Mouse (Mus musculus) gastrocnemius, postnatal 14 days (tissue): ENCODE data around the gene Itgb7. TPM values are rescaled to one million over a fixed set of nuclear protein-coding genes. Genes with fewer than 3 reads are reported as not detected.
A peak's percentile ranks its signal among the peaks of the same experiment; 100 is the strongest.

Source experiments
- DNase-seq: peaks from one replicate; pipeline ENCODE4 v3.0.0; 2021; ENCODE audit warnings: mixed read lengths
- intact Hi-C: fragments of 180-260 bp; cut with DNase I; formaldehyde crosslinking; loops from one replicate; pipeline ENCODE4 v1.15.1; 2025; ENCODE audit warnings: low total_unique reads
- long read RNA-seq, 2 experiments: library from polyadenylated mRNA; stranded (forward); transcript quantifications; one replicate each; pipeline ENCODE4 v2.0.0; 2021
- total RNA-seq, 2 experiments: library from RNA; stranded (reverse); gene quantifications; 2 replicates each; pipeline ENCODE4 v1.2.3; 2021

The Itgb7 gene
- total RNA-seq: 1 to 10 TPM; 1.0 to 1.1 TPM
- long read RNA-seq, experiment 1, partial matches to known transcripts: 0 of 2 reads
- long read RNA-seq, experiment 1, other reads (novel, unspliced or antisense): 1 of 2 reads
- long read RNA-seq, experiment 2, partial matches to known transcripts: 0 of 2 reads
- long read RNA-seq, experiment 2, other reads (novel, unspliced or antisense): 0 of 2 reads

DNA sequence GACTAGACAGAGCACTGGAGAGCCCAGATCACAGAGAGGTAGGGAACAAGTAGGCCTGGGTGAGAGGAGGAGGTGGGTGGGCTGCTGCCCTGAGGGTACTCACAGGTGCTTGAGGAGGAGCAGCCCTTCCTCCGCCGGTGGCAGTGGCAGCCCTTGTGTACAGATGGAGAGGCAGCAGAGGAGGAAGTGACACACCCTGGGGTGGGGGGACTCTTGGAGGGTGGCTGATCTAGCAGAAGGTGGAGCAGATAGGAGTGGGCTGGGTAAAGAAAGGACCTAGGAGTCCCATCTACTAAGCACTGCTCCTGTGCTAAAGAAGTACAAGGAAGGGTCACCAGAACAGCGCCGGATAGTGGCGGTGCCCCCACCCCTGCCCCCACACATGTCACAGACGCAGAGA lies at the start of gene Itgb7:
Gene Itgb7 (minus strand): TSS at position 197 of the 400 bp plus-strand sequence.
- intact Hi-C loops: no loop called here
- DNase-seq: no peak

DNA sequence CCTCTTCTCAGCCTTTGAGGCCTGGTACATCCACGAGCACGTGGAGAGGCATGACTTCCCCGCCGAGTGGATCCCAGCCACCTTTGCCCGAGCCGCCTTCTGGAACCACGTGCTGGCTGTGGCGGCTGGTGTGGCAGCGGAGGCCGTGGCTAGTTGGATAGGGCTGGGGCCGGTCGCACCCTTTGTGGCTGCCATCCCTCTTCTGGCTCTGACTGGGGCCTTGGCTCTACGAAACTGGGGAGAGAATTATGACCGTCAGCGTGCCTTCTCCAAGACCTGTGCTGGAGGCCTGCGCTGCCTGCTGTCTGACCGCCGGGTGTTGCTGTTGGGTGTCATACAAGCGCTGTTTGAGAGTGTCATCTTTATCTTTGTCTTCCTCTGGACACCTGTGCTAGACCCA lies 48.9 kb upstream of the Itgb7 start:
- intact Hi-C loops: no loop called here
- DNase-seq: no peak

DNA sequence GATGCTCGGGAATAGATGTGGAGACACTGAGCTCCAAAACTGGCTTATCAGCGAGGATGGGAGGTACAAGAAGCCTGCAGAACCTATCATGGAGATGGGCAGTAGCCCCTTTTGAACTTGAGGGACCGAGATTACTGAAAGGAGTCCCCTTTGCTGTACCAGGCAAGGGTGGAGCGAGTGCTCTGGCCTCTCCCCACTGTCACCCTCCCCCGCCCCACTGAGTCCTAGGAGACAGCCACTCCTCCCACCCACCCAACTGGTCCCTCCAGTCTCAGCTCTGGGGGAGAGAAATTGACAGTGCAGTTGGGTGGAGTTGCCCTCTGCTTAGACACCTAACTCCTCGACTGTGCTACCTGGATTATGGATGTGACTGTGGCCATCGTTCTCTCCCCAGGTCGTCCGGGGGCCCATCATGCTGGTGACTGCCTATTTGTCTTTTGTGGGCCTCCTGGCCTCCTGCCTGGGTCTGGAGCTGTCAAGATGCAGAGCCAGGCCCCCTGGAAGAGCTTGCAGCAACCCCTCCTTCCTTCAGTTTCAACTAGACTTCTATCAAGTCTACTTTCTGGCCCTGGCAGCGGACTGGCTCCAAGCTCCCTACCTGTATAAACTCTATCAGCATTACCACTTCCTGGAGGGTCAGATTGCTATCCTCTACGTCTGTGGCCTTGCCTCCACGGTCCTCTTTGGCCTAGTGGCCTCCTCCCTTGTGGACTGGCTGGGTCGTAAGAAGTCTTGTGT lies 48.2 kb upstream of the Itgb7 start:
- DNase-seq: no peak
- intact Hi-C loops: no loop called here

GRCm38 (mm10) chr15:102279092-102279782 lies 47.5 kb upstream of the Itgb7 start, which contains the start of gene Mfsd5:
Gene Mfsd5, plus strand, starts transcription at chr15:102279454.
- peak; percentile 91 for DNase-seq
- intact Hi-C loops: no loop called here

- no peak for DNase-seq
- intact Hi-C loops: no loop called here
Measured at GRCm38 (mm10) chr15:102278726-102279091, 47.0 kb upstream of the Itgb7 start.

DNA sequence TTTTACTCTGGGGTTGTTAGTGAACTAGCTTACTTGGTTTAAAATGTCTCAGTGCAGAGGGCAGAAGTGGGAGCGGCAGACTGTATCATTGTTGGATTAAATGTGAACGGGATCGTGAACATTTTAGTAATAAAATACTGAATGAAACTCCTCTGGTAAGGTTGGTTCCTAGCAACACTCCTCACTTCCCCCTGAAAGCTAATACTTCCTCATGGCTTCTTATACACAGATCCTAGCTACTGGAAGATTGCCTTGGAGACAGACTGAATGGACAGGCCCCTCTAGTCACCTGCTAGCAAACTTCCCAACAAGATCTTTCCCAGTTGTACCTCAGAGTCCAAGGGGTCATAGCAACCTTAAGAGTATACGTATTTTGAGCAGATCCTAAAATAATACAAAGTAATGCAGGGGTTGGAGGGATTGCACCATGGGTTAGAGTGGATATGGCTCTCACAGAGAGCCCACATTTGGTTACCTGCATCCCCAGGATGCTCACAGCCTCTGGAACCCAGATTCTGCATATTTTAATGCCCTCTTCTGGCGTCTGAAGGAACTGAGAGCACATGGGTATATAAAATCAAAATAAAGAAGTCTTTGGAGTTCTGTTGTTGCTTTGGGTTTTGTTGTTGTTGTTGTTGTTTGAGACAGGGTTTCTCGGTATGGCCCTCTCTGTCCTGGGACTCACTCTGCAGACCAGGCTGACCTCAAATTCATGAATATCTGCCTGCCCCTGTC lies 42.4 kb upstream of the Itgb7 start:
- no peak for DNase-seq
- intact Hi-C loops: loop anchor here (5.0 kb wide), 1 partner anchor 37 kb away; no protein-coding TSS in a partner anchor

DNA sequence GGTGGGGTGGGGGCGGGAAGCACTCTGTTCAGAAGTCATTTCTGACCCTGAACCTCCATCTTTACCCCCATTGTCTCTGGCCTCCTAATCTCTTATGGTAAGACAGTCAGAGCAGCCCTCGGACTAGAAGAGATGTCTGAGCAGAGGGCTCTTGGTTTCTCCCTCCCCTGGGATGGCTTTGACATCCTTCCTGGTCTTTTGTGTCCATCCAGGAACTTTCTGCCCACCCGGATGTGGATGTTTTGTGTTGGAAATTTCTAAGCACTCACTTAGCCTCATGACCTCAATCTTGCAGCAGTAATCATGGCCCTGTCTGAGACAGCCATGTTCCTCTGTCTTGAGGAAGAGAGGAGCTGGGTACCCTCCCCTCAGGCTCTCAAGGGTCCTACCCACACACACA lies 39.7 kb upstream of the Itgb7 start:
- intact Hi-C loops: loop anchor here (5.0 kb wide), 1 partner anchor 34 kb away; no protein-coding TSS in a partner anchor
- DNase-seq: no peak

DNA sequence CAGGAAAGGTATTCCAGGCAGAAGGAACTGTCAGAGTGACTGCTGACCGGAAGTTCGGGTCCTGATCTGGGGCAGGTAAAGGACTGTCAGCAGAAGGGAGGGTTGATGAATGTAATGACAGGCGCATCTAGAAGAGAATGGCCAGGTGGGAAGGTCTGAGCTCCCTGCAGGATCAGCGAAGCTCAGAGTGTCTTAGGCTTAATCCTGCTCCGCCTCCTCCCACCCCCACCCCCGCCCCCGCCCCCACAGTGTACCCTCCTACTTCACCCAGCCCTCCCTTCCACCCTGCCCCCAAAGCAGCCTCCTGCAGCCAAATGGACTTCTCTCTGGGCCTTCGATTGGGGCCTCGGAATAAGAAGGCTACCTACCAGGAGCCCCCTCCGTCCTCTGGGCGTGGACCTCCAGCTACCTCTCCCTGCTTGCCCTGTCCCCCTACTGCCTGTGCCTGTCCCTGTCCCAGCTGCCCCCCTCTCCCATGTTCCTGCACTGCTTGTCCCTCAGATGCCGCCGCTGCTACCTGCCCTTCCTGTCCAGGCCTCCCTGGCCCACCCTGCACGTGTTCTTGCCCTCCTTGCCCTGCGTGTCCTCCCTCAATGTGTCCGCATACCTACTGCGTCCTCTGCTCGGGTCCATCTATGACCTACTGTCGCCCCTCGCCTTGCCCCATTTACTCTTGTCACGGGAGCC lies 38.7 kb upstream of the Itgb7 start, which contains the start of gene Gm9918:
Gene Gm9918 (plus strand): TSS at position 290 of the 687 bp plus-strand sequence.
- intact Hi-C loops: loop anchor here (5.0 kb wide), 1 partner anchor 33 kb away; no protein-coding TSS in a partner anchor
- DNase-seq: no peak

DNA sequence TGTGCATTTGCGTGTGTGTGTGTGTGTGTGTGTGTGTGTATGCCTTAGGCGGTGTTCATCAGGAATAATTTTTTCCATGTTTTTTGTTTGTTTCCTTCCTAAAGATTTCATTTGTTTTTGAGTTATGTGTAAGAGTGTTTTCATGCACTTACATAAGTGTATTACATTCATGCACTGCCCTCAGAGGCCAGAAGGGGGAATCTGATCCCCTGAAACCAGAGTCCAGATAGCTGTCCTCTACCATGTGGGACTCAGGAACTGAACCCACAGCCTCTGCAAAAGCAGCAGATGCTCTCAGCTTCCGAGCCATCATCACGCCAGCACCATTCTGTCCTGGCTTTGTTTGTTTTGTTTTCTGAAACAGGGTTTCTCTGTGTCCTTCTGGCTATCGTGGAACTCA lies 33.8 kb upstream of the Itgb7 start:
- intact Hi-C loops: no loop called here
- DNase-seq: no peak

DNA sequence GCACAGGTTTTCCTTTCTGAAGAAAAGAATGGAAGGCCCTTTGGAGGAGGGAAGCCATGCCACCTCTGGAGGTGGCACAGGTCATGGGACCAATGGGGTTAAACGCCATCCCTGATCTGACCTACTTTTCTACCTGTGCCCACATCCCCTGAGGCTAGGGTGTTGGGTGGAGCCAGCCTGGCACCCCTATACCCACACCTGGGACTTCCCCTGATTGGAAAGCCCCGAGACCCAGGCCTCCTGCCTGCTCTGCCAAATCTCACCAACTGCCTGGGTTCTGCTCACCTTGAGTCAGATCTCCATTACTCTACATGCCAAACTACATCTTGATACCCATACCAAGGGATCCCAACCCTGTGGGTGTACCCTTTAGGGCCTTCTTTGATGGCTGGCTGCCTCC lies 31.3 kb upstream of the Itgb7 start:
- intact Hi-C loops: no loop called here
- DNase-seq: no peak

- no peak for DNase-seq
- intact Hi-C loops: no loop called here
Measured at GRCm38 (mm10) chr15:102262582-102262981, 30.8 kb upstream of the Itgb7 start.

DNA sequence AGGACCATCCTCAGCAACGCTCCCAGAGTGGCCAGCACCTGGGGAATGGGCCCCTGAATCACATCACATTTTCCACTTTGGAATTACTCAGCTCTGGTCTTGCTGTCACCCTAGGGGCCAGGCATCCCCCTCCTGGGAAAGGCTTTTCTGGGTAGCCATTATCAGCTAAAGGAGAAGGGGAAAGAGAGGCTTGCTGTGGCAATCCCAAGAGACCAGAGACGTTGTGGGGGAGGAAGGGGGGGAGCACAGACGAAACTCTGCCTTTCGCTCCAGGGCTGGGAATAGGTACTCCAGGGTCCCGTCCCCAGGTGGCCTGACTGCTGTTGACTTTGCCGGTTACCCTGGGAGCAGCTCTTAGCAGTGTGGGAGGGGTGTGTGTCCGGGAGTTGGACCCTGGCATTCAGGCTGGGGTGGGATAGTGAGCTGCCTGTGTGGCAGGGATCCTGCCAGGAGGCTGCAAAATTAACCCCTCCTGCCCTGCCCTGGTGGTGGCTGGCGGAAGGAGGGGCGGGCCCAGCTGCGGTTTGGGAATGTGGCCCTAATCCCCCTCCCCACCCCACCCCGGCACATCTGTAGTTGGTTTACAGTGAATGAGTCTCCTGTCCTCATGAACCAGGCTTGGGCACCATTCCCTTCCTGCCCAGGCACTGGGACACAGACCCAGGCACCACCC lies 27.0 kb upstream of the Itgb7 start:
- intact Hi-C loops: no loop called here
- no peak for DNase-seq

- intact Hi-C loops: no loop called here
- DNase-seq: peak; percentile 63
Measured at GRCm38 (mm10) chr15:102258076-102258470, 26.3 kb upstream of the Itgb7 start.

DNA sequence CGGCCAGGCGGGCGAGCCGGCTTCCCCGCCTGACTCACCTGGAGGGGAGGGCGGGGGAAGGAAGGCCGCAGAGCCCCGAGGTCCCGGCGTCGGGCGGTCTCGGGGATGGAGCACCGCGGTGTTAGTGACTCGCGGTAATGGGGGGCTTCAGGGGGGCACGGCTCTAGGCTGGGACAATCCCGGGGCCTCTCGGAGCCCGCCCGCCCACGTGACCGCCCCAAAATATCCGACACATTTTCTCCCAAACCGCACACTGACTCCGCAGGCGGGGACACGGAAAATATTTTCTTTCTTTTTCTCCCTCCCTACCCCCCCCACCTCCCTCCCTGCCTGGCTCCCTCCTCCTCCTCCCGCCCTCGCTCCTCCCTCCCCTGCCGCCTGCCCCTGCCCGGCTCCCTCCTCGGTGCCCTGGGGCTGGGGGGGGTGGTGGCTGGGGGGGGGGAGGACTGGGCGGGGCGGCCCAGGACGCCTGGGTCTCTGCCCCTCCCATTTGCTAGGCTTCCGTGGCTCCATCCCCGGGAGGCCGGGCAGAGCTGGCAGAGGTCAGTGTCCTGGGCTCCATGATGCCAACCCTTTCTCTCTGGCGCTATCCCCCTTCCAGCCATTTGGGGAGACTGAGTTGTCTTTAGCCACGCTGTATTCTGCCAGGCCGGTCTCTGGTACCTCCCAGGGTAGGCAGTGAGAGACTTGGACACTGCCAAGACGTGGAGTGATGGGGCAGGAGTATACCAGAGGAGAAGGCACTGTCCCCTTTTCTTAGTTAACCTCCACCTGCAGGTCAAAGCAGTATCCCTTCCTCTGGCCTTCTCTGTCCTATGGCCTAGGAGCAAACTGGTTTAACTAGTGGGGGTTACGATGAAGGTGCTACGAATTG lies 25.7 kb upstream of the Itgb7 start, which contains the start of gene Rarg:
Gene Rarg (minus strand): TSS at position 316 of the 874 bp plus-strand sequence.
- DNase-seq: peak; percentile 52

GRCm38 (mm10) chr15:102256431-102257201 lies 24.9 kb upstream of the Itgb7 start:
- no peak for DNase-seq
- intact Hi-C loops: no loop called here

More for the DNA sequence above, 25.7 kb upstream of the Itgb7 start, which contains the start of gene Rarg:
- intact Hi-C loops: no loop called here

- DNase-seq: no peak
- intact Hi-C loops: no loop called here
Measured at GRCm38 (mm10) chr15:102255547-102256255, 24.0 kb upstream of the Itgb7 start.
